Mouse (Mus musculus): ENCODE measurements at regions not wholly inside any gene's neighbourhood (a gene's known extent, or its start where the extent isn't known, plus 50 kb on each side); places are given as distances from the start of the nearest gene placed in this dataset.
"Not testable (repeated sequence)": the region's sequence is repeated elsewhere in the genome, so short reads cannot be mapped to it uniquely, and the experiment has no call there.

GRCm38 (mm10) chr3:117116210-117116609 is 147.4 kb upstream of the Palmd start:
- DNase-seq (ENCODE audit: low spot score), result no peak

GRCm38 (mm10) chr3:117112766-117113165 is 144.0 kb upstream of the Palmd start:
- no peak for DNase-seq (ENCODE audit: low spot score)

GRCm38 (mm10) chr3:117112304-117112703 is 143.5 kb upstream of the Palmd start:
- no peak for DNase-seq (ENCODE audit: low spot score)

GRCm38 (mm10) chr3:117108966-117109700 is 140.3 kb upstream of the Palmd start:
- no peak for DNase-seq (ENCODE audit: low spot score)

GRCm38 (mm10) chr3:117107986-117108385 is 139.2 kb upstream of the Palmd start:
- no peak for DNase-seq (ENCODE audit: low spot score)

GRCm38 (mm10) chr3:117107378-117107777 is 138.6 kb upstream of the Palmd start:
- DNase-seq (ENCODE audit: low spot score), result no peak

GRCm38 (mm10) chr3:117087646-117088045 is 118.9 kb upstream of the Palmd start:
- no peak for DNase-seq (ENCODE audit: low spot score)

GRCm38 (mm10) chr3:117076734-117077133 is 107.9 kb upstream of the Palmd start:
- no peak for DNase-seq (ENCODE audit: low spot score)

- no peak for DNase-seq (ENCODE audit: low spot score)
Measured at GRCm38 (mm10) chr3:117073399-117073798, 104.6 kb upstream of the Palmd start.

- DNase-seq (ENCODE audit: low spot score), result no peak
Measured at GRCm38 (mm10) chr3:117072998-117073397, 104.2 kb upstream of the Palmd start.

- DNase-seq (ENCODE audit: low spot score), result no peak
Measured at GRCm38 (mm10) chr3:117071851-117072250, 103.1 kb upstream of the Palmd start.

GRCm38 (mm10) chr3:117067470-117068053 is 98.8 kb upstream of the Palmd start:
- no peak for DNase-seq (ENCODE audit: low spot score)

- DNase-seq (ENCODE audit: low spot score), result no peak
Measured at GRCm38 (mm10) chr3:117065904-117066303, 97.1 kb upstream of the Palmd start.

- DNase-seq (ENCODE audit: low spot score), result no peak
Measured at GRCm38 (mm10) chr3:117061831-117062230, 93.0 kb upstream of the Palmd start.

- no peak for DNase-seq (ENCODE audit: low spot score)
Measured at GRCm38 (mm10) chr3:117061182-117061581, 92.4 kb upstream of the Palmd start.

- DNase-seq (ENCODE audit: low spot score), result not testable (repeated sequence)
Measured at GRCm38 (mm10) chr3:117054711-117055110, 85.9 kb upstream of the Palmd start.

- no peak for DNase-seq (ENCODE audit: low spot score)
Measured at GRCm38 (mm10) chr3:117051431-117051830, 82.6 kb upstream of the Palmd start.

- DNase-seq (ENCODE audit: low spot score), result no peak
Measured at GRCm38 (mm10) chr3:117050909-117051308, 82.1 kb upstream of the Palmd start.

- DNase-seq (ENCODE audit: low spot score), result no peak
Measured at GRCm38 (mm10) chr3:117049410-117049809, 80.6 kb upstream of the Palmd start.

- DNase-seq (ENCODE audit: low spot score), result no peak
Measured at GRCm38 (mm10) chr3:117044809-117045208, 76.0 kb upstream of the Palmd start.

GRCm38 (mm10) chr3:117044304-117044703 is 75.5 kb upstream of the Palmd start:
- no peak for DNase-seq (ENCODE audit: low spot score)

GRCm38 (mm10) chr3:117038928-117039300 is 70.1 kb upstream of the Palmd start:
- no peak for DNase-seq (ENCODE audit: low spot score)

GRCm38 (mm10) chr3:117038280-117038927 is 69.6 kb upstream of the Palmd start:
- DNase-seq (ENCODE audit: low spot score), result no peak
